Mouse (Mus musculus) CH12.LX (cell line): ENCODE results near the gene Nlrc3. TPM values are rescaled to one million over a fixed set of nuclear protein-coding genes. Genes with fewer than 3 reads are reported as not detected.
"Not testable (repeated sequence)": the region's sequence is repeated elsewhere in the genome, so short reads cannot be mapped to it uniquely, and the experiment has no call there.

Experiments used
- DNase-seq: peaks from one replicate; pipeline ENCODE4 v3.0.0-alpha.2; 2013; ENCODE audit errors: extremely low read depth
- H3K27ac ChIP-seq: 2 replicates; pipeline ENCODE4 v1.5.1; 2012; ENCODE audit warnings: low read depth, mild to moderate bottlenecking, control low read depth, moderate library complexity; ENCODE audit not compliant: insufficient read depth
- H3K27me3 ChIP-seq: replicated peaks from 2 replicates; pipeline ENCODE3; 2012; ENCODE audit warnings: inconsistent platforms
- H3K36me3 ChIP-seq, 2 experiments: replicated peaks in 1 of 2; 2 replicates each; pipeline versions ENCODE3 to v1.6.1; 2012; ENCODE audit warnings: inconsistent platforms in 1 of 2, low read length in 1 of 2, mild to moderate bottlenecking in 1 of 2, mixed read lengths in 1 of 2, moderate library complexity in 1 of 2; ENCODE audit not compliant: control insufficient read depth in 1 of 2, insufficient read depth in 1 of 2
- H3K4me1 ChIP-seq, 2 experiments: 2 replicates each; pipeline ENCODE4 v1.6.1; 2012; ENCODE audit warnings: inconsistent platforms in 1 of 2, moderate library complexity in 1 of 2; ENCODE audit not compliant: insufficient read depth in 2 of 2, control insufficient read depth in 1 of 2
- H3K4me2 ChIP-seq: 2 replicates; pipeline ENCODE4 v1.6.1; 2012; ENCODE audit warnings: low read depth, mild to moderate bottlenecking, control low read depth; ENCODE audit not compliant: poor library complexity, insufficient read depth, severe bottlenecking
- H3K4me3 ChIP-seq, 3 experiments: fragments of 150-350 bp in 1 of 3; sonication (generic) in 1 of 3; replicated peaks in 1 of 3; 2 replicates each; pipeline versions ENCODE3 to v1.5.1; 2011 to 2012; ENCODE audit warnings: low read depth in 2 of 3, low read length in 2 of 3, mild to moderate bottlenecking in 2 of 3, moderate library complexity in 2 of 3, control low read depth in 1 of 3, improper control_type of control experiment in 1 of 3, inconsistent platforms in 1 of 3, mixed read lengths in 1 of 3; ENCODE audit not compliant: poor library complexity in 1 of 3
- H3K79me2 ChIP-seq: replicated peaks from 2 replicates; pipeline ENCODE4 v1.6.1; 2012; ENCODE audit warnings: mild to moderate bottlenecking, moderate library complexity; ENCODE audit not compliant: control insufficient read depth, poor library complexity, insufficient read depth, severe bottlenecking; ENCODE audit errors: extremely low read depth
- H3K9ac ChIP-seq: 2 replicates; pipeline ENCODE4 v1.6.1; 2012; ENCODE audit warnings: low read depth, mild to moderate bottlenecking, control low read depth, moderate library complexity; ENCODE audit not compliant: insufficient read depth
- H3K9me3 ChIP-seq: replicated peaks from 2 replicates; pipeline ENCODE3; 2012; ENCODE audit warnings: low read length, inconsistent platforms, mixed read lengths
- BHLHE40 ChIP-seq: IDR thresholded peaks from 2 replicates; pipeline ENCODE4 v1.6.1; 2011; ENCODE audit warnings: mild to moderate bottlenecking, low read depth, low read length, improper control_type of control experiment
- CHD1 ChIP-seq: IDR thresholded peaks from 2 replicates; pipeline ENCODE4 v1.6.1; 2012; ENCODE audit warnings: low read depth, low read length, improper control_type of control experiment, inconsistent platforms
- CHD2 ChIP-seq: IDR thresholded peaks from 2 replicates; pipeline ENCODE4 v1.6.1; 2011; ENCODE audit warnings: low read length, improper control_type of control experiment
- E2F4 ChIP-seq: IDR thresholded peaks from 2 replicates; pipeline ENCODE4 v1.6.1; 2011; ENCODE audit warnings: low read depth, low read length, improper control_type of control experiment; ENCODE audit not compliant: insufficient replicate concordance
- ELF1 ChIP-seq: IDR thresholded peaks from 2 replicates; pipeline ENCODE4 v1.6.1; 2014; ENCODE audit warnings: low read depth, mild to moderate bottlenecking, inconsistent platforms, low read length, improper control_type of control experiment
- GABPA ChIP-seq: IDR thresholded peaks from 2 replicates; pipeline ENCODE4 v1.6.1; 2012; ENCODE audit warnings: low read depth, low read length, improper control_type of control experiment, inconsistent platforms; ENCODE audit not compliant: insufficient replicate concordance
- HCFC1 ChIP-seq: IDR thresholded peaks from 2 replicates; pipeline ENCODE4 v1.6.1; 2012; ENCODE audit warnings: low read depth, mild to moderate bottlenecking, inconsistent platforms, low read length, improper control_type of control experiment
- IRF4 ChIP-seq: IDR thresholded peaks from 2 replicates; pipeline ENCODE4 v1.6.1; 2014; ENCODE audit warnings: low read depth, mild to moderate bottlenecking, inconsistent platforms, low read length, improper control_type of control experiment
- JUN ChIP-seq: IDR thresholded peaks from 2 replicates; pipeline ENCODE4 v1.6.1; 2011; ENCODE audit warnings: low read depth, mild to moderate bottlenecking, low read length, improper control_type of control experiment, moderate library complexity; ENCODE audit not compliant: insufficient read depth
- JUND ChIP-seq: conservative IDR thresholded peaks from 2 replicates; pipeline ENCODE4 v1.6.1; 2011; ENCODE audit warnings: low read depth, low read length, improper control_type of control experiment
- KAT2A ChIP-seq: IDR thresholded peaks from 2 replicates; pipeline ENCODE4 v1.6.1; 2012; ENCODE audit warnings: low read length, improper control_type of control experiment, inconsistent platforms; ENCODE audit not compliant: insufficient replicate concordance
- MAX ChIP-seq: IDR thresholded peaks from 2 replicates; pipeline ENCODE4 v1.6.1; 2011; ENCODE audit warnings: low read length, improper control_type of control experiment
- MAZ ChIP-seq: IDR thresholded peaks from 2 replicates; pipeline ENCODE4 v1.6.1; 2012; ENCODE audit warnings: low read depth, mild to moderate bottlenecking, inconsistent platforms, low read length, improper control_type of control experiment, moderate library complexity
- MXI1 ChIP-seq: IDR thresholded peaks from 2 replicates; pipeline ENCODE4 v1.6.1; 2011; ENCODE audit warnings: mild to moderate bottlenecking, low read depth, low read length, improper control_type of control experiment
- MYC ChIP-seq: IDR thresholded peaks from 2 replicates; pipeline ENCODE4 v1.6.1; 2011; ENCODE audit warnings: low read depth, mild to moderate bottlenecking, improper control_type of control experiment, low read length
- PAX5 ChIP-seq: IDR thresholded peaks from 2 replicates; pipeline ENCODE4 v1.6.1; 2012; ENCODE audit warnings: low read length, inconsistent platforms, mixed read lengths
- POLR2A ChIP-seq: IDR thresholded peaks from 2 replicates; pipeline ENCODE4 v1.6.1; 2011; ENCODE audit warnings: low read depth, mild to moderate bottlenecking, improper control_type of control experiment, low read length
- POLR2AphosphoS2 ChIP-seq: IDR thresholded peaks from 2 replicates; pipeline ENCODE4 v1.6.1; 2011; ENCODE audit warnings: low read depth, low read length, improper control_type of control experiment
- RAD21 ChIP-seq: IDR thresholded peaks from 2 replicates; pipeline ENCODE4 v1.6.1; 2011; ENCODE audit warnings: low read depth, mild to moderate bottlenecking, low read length, improper control_type of control experiment, moderate library complexity
- SIN3A ChIP-seq: IDR thresholded peaks from 2 replicates; pipeline ENCODE4 v1.6.1; 2012; ENCODE audit warnings: low read length, improper control_type of control experiment, inconsistent platforms
- SMC3 ChIP-seq: IDR thresholded peaks from 2 replicates; pipeline ENCODE4 v1.6.1; 2011; ENCODE audit warnings: low read depth, low read length, improper control_type of control experiment
- TBP ChIP-seq: conservative IDR thresholded peaks from 2 replicates; pipeline ENCODE4 v1.6.1; 2011; ENCODE audit warnings: low read depth, low read length, improper control_type of control experiment
- UBTF ChIP-seq: IDR thresholded peaks from 2 replicates; pipeline ENCODE4 v1.6.1; 2012; ENCODE audit warnings: low read depth, mild to moderate bottlenecking, inconsistent platforms, low read length, improper control_type of control experiment, moderate library complexity
- USF2 ChIP-seq: conservative IDR thresholded peaks from 2 replicates; pipeline ENCODE4 v1.6.1; 2011; ENCODE audit warnings: low read depth, low read length, improper control_type of control experiment
- ZC3H11A ChIP-seq: IDR thresholded peaks from 2 replicates; pipeline ENCODE4 v1.6.1; 2012; ENCODE audit warnings: low read depth, mild to moderate bottlenecking, inconsistent platforms, low read length, improper control_type of control experiment
- ZKSCAN1 ChIP-seq: IDR thresholded peaks from 2 replicates; pipeline ENCODE4 v1.6.1; 2012; ENCODE audit warnings: low read depth, inconsistent platforms, low read length, improper control_type of control experiment, borderline replicate concordance
- ZMIZ1 ChIP-seq: IDR thresholded peaks from 2 replicates; pipeline ENCODE4 v1.6.1; 2012; ENCODE audit warnings: low read depth, mild to moderate bottlenecking, inconsistent platforms, low read length, improper control_type of control experiment
- ZNF384 ChIP-seq: IDR thresholded peaks from 2 replicates; pipeline ENCODE4 v1.6.1; 2012; ENCODE audit warnings: low read depth, low read length, improper control_type of control experiment, inconsistent platforms
- dilution Hi-C: fragments of 300-500 bp; cut with MboI; formaldehyde crosslinking; loops from 2 replicates; pipeline ENCODE4 v1.14.3; 2020; ENCODE audit warnings: low sequenced_read_pairs; ENCODE audit not compliant: extremely low pct_unique_long_range_greater_than_20kb, extremely low pct_ligation_motif_present
- in situ Hi-C: fragments of 300-500 bp; cut with MboI; formaldehyde crosslinking; loops from 3 replicates; pipeline ENCODE4 v1.14.3; 2019; ENCODE audit warnings: low sequenced_read_pairs, low pct_ligation_motif_present, low pct_unique_long_range_greater_than_20kb, mixed read lengths
- polyA plus RNA-seq: library from polyadenylated mRNA; unstranded; fragments of >175 nt; gene quantifications from 2 replicates; pipeline ENCODE4 v1.2.1, GENCODE M21; 2012; ENCODE audit warnings: low read depth; ENCODE audit not compliant: insufficient read length
- total RNA-seq, 2 experiments: library from RNA; depleted of rRNA; stranded (reverse); fragments of 300-350 nt in 1 of 2; fragments of >200 nt in 1 of 2; gene quantifications; 2 replicates each; pipeline ENCODE4 v1.2.3; 2012 to 2014

The Nlrc3 gene
- total and polyA plus RNA-seq, 3 experiments = 0.13 to 0.69 TPM; not detected in 1

DNA sequence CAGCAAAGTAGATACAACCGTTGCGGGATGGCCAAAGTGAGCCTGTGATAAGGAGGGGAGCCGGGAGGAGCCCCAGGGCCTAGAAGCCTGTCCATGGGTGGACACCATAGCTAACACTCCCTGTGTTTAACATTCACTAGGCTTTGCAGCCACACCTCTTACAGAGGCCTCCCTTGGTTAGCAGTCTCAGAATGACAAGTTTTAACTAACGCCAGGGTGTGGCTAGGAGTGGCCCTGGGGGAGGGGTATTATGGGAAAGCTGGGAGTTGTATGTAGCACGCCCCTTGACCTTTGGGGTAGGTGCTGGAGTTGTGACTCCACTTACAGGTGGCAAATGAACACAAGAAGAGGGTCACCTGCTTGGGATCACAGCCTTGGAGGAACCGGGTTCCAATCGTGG, 774 bp downstream of the Nlrc3 start:
- Histone ChIP-seq H3K27ac (no peak overlapping the region), H3K4me2 (no peak overlapping the region), H3K79me2 (no peaks in the 10 kb centered on the region), H3K36me3 (peaks cover 26 to 39% of the 10 kb centered on the region in 2 experiments), H3K9me3 (no peaks in the 10 kb centered on the region), H3K4me1 (no peaks in the 10 kb centered on the region), H3K27me3 (no peaks in the 10 kb centered on the region), H3K4me3 (no peak overlapping the region), H3K9ac (no peak overlapping the region)
- no peak for DNase-seq
- TF ChIP-seq JUND = no peak
- TF ChIP-seq MYC = no peak
- no peak for TF ChIP-seq ZMIZ1
- TF ChIP-seq KAT2A = no peak
- no peak for TF ChIP-seq E2F4
- TF ChIP-seq CHD2 = no peak
- TF ChIP-seq POLR2A = no peak
- TF ChIP-seq UBTF = no peak
- TF ChIP-seq USF2 = no peak
- no peak for TF ChIP-seq JUN
- TF ChIP-seq PAX5 = no peak
- no peak for TF ChIP-seq SMC3
- no peak for TF ChIP-seq ZKSCAN1
- TF ChIP-seq CHD1 = no peak
- no peak for TF ChIP-seq TBP
- dilution Hi-C loops = no loop called here
- in situ Hi-C loops = no loop called here

DNA sequence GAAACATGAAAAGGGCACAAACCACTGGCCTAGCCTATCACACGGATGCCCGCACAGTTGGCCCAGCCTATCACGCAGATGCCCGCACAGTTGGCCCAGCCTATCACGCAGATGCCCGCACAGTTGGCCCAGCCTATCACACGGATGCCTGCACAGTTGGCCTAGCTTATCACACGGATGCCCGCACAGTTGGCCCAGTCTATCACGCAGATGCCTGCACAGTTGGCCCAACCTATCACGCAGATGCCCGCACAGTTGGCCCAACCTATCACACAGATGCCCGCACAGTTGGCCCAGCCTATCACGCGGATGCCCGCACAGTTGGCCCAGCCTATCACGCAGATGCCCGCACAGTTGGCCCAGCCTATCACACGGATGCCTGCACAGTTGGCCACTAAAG, 2.0 kb downstream of the Nlrc3 start:
- H3K9me3 ChIP-seq, H3K27me3 ChIP-seq, H3K4me1 ChIP-seq, dilution Hi-C loops, H3K27ac ChIP-seq, H3K4me2 ChIP-seq, in situ Hi-C loops, H3K9ac ChIP-seq, DNase-seq, H3K79me2 ChIP-seq, H3K4me3 ChIP-seq: not testable (repeated sequence)
- peaks cover 14 to 27% of the 10 kb centered on the region in 2 experiments for H3K36me3 ChIP-seq

DNA sequence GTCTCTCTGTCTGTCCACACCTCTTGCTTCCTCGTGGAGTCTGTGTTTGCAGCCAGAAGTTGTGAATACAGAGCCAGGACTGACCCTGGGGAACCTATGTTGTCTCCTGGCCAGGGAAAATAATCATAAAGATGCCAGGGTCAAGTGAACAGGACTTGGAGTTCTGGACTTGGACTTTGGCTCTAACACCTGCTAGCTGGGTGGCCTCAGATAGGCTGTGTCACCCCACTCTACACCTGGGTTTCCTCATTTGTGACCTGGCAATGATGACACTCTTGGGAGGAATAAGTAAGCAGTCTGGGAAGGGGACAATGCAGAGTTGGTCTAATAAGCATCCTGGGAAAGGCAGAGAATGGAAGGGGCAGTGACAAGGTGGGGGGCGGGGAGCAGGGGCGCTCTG, 10.9 kb downstream of the Nlrc3 start:
- no peak overlapping the region for H3K4me2 ChIP-seq
- H3K27me3 ChIP-seq = peaks cover 2% of the 10 kb centered on the region
- H3K9me3 ChIP-seq = no peaks in the 10 kb centered on the region
- dilution Hi-C loops = no loop called here
- no peaks in the 10 kb centered on the region for H3K79me2 ChIP-seq
- H3K9ac ChIP-seq = no peak overlapping the region
- no peak overlapping the region for H3K27ac ChIP-seq
- H3K36me3 ChIP-seq = no peaks in the 10 kb centered on the region
- H3K4me1 ChIP-seq = 0 out of 4 replicates have a peak, but pooled peaks cover 0 to 2% of the 10 kb centered on the region in 2 experiments
- no peak overlapping the region for H3K4me3 ChIP-seq
- DNase-seq = no peak
- in situ Hi-C loops = no loop called here
- no peak for TF ChIP-seq ZNF384
- TF ChIP-seq RAD21 = no peak
- no peak for TF ChIP-seq SIN3A
- no peak for TF ChIP-seq MAZ
- no peak for TF ChIP-seq IRF4
- TF ChIP-seq ELF1 = no peak
- no peak for TF ChIP-seq MYC
- no peak for TF ChIP-seq BHLHE40
- TF ChIP-seq ZC3H11A = no peak
- TF ChIP-seq MAX = no peak
- TF ChIP-seq CHD1 = no peak
- TF ChIP-seq POLR2AphosphoS2 = no peak
- TF ChIP-seq HCFC1 = no peak
- TF ChIP-seq SMC3 = no peak
- TF ChIP-seq KAT2A = no peak
- no peak for TF ChIP-seq MXI1
- TF ChIP-seq GABPA = no peak
